11 mouse cellular contexts compared by ENCODE assay signal in genomic region chr14:25666668-25667376, GRCm38 (mm10). TPM values are rescaled to one million over a fixed set of nuclear protein-coding genes. Genes with fewer than 3 reads are reported as not detected.
DNase-seq lines count a peak whose midpoint lies in the region; ATAC-seq and TF ChIP-seq lines count a peak whose summit lies in the region.
"Had no signal": no experiment of that assay in that cellular context is flagged by ENCODE, and none has a peak within 500 bp of the region (broad histone marks: within the 10 kb centered on the region; RNA-seq: fewer than 3 reads in every experiment).

No protein-coding gene starts in this region.

- peak; percentile 12; the same call in 1 of the 2 replicates for ATAC-seq in liver, embryonic 13.5 days (ENCODE audit: low read depth)

- H3K27me3 ChIP-seq in MEL (ENCODE audit: control insufficient read depth in 1 of 2, insufficient read depth in 2 of 2, low read length in 2 of 2), result no peaks in the 10 kb centered on the region
- H3K27me3 ChIP-seq in liver, embryonic 13.5 days, result no peaks in the 10 kb centered on the region

- TF ChIP-seq RAD21 in MEL (IDR thresholded peaks at IDR 0.05; ENCODE audit: low read depth, low read length), result peak; percentile 46

- peak; percentile 15; the same call in 1 of the 2 replicates for TF ChIP-seq CTCF in lung, adult 2 months (IDR thresholded peaks at IDR 0.05; ENCODE audit: insufficient read depth, low read length)
- TF ChIP-seq CTCF in MEL (IDR thresholded peaks at IDR 0.05 in 2 of 3, conservative IDR thresholded peaks at IDR 0.05 in 1 of 3; ENCODE audit: control insufficient read depth in 1 of 3, insufficient read depth in 1 of 3, low read depth in 2 of 3, low read length in 3 of 3, poor library complexity in 1 of 3, severe bottlenecking in 1 of 3), result peak; percentile 19 to 71 (median 69); a peak in 4 of 6 replicates

- no peak overlapping the region for H3K27ac ChIP-seq in MEL (ENCODE audit: control insufficient read depth, low read depth, low read length)
- H3K27ac ChIP-seq in liver, embryonic 13.5 days, result peak overlapping the region; percentile 30

- H3K4me1 ChIP-seq in lung, adult 2 months (ENCODE audit: control insufficient read depth, insufficient read depth, low read length), result no peaks in the 10 kb centered on the region
- peaks cover 3 to 12% of the 10 kb centered on the region in 2 experiments for H3K4me1 ChIP-seq in MEL (ENCODE audit: control insufficient read depth in 1 of 2, insufficient read depth in 2 of 2, low read length in 2 of 2)
- peaks cover 15% of the 10 kb centered on the region for H3K4me1 ChIP-seq in liver, embryonic 13.5 days (replicated peaks)

- no peak for DNase-seq in lung, adult 2 months
- DNase-seq in lung, postnatal 25 days (ENCODE audit: low spot score), result no peak
- peak; percentile 54 for DNase-seq in MEL (ENCODE audit: low read depth, low spot score)
- DNase-seq in embryo, embryonic 10.5 days (ENCODE audit: low spot score), result peak; percentile 56
- DNase-seq in liver, embryonic 13.5 days, result no peak
- DNase-seq in urinary bladder, postnatal 10 days (ENCODE audit: low spot score), result no peak
- no peak for DNase-seq in frontal cortex, adult 2 months (ENCODE audit: extremely low spot score in 1 of 2, low spot score in 1 of 2)
- DNase-seq: adrenal gland, postnatal 36 days; cerebellum, postnatal 36 days; kidney, postnatal 25 days; lung, postnatal 10 days had no signal

- H3K36me3 ChIP-seq in MEL (ENCODE audit: control insufficient read depth in 1 of 2, insufficient read depth in 2 of 2, low read length in 2 of 2), result peaks cover 0 to 4% of the 10 kb centered on the region in 2 experiments; a peak in 2 of 4 replicates
- H3K36me3 ChIP-seq in liver, embryonic 13.5 days, result peaks cover 32% of the 10 kb centered on the region

- 0 out of 2 replicates have a peak overlapping the region, but pooled peaks have one; percentile 2 for H3K4me2 ChIP-seq in liver, embryonic 13.5 days

- H3K4me3 ChIP-seq in lung, adult 2 months (replicated peaks; ENCODE audit: extremely low read depth, low read depth, low read length), result no peak overlapping the region
- no peak overlapping the region for H3K4me3 ChIP-seq in MEL (ENCODE audit: control insufficient read depth in 1 of 2, insufficient read depth in 1 of 2, low read depth in 2 of 2, low read length in 2 of 2)
- H3K4me3 ChIP-seq in liver, embryonic 13.5 days (replicated peaks), result no peak overlapping the region

- TF ChIP-seq EP300 in MEL (IDR thresholded peaks at IDR 0.05; ENCODE audit: low read depth in 1 of 2, low read length in 2 of 2), result no peak

- no peaks in the 10 kb centered on the region for H3K79me2 ChIP-seq in MEL (ENCODE audit: control insufficient read depth, insufficient read depth, low read length, poor library complexity)

- no peak overlapping the region for H3K9ac ChIP-seq in MEL (ENCODE audit: control insufficient read depth, low read depth, low read length, poor library complexity, severe bottlenecking)
- H3K9ac ChIP-seq in liver, embryonic 13.5 days, result no peak overlapping the region

- no peaks in the 10 kb centered on the region for H3K9me3 ChIP-seq in MEL (replicated peaks; ENCODE audit: insufficient read depth, low read length)
- no peaks in the 10 kb centered on the region for H3K9me3 ChIP-seq in liver, embryonic 13.5 days (replicated peaks)

- WGBS in lung, adult 2 months, result 86% methylated on average over 2 of the region's 2 CpGs
- 64% methylated on average over 2 of the region's 2 CpGs for WGBS in liver, embryonic 13.5 days (ENCODE audit: insufficient replicate concordance)

- TF ChIP-seq POLR2A in lung, adult 2 months (IDR thresholded peaks at IDR 0.05; ENCODE audit: borderline replicate concordance, extremely low read depth, low read depth, low read length), result no peak
- TF ChIP-seq POLR2A in MEL (IDR thresholded peaks at IDR 0.05; ENCODE audit: control insufficient read depth in 1 of 2, insufficient read depth in 1 of 2, low read depth in 1 of 2, low read length in 2 of 2, poor library complexity in 1 of 2), result no peak

TF ChIP-seq in MEL, 35 proteins besides CTCF, POLR2A, EP300 and RAD21:
- TF ChIP-seq SMC3 (IDR thresholded peaks at IDR 0.05; ENCODE audit: low read depth, low read length), result peak; percentile 66
- TF ChIP-seq ZC3H11A (IDR thresholded peaks at IDR 0.05; ENCODE audit: low read depth, low read length), result peak; percentile 31; the same call in 1 of the 2 replicates
- 0 out of 2 replicates have a peak, but pooled peaks have one; percentile 25 for TF ChIP-seq TBP (IDR thresholded peaks at IDR 0.05; ENCODE audit: low read depth, low read length)
- no peak for TF ChIP-seq BHLHE40 (IDR thresholded peaks at IDR 0.05; ENCODE audit: borderline replicate concordance, low read depth, low read length)
- no peak for TF ChIP-seq ZMIZ1 (IDR thresholded peaks at IDR 0.05; ENCODE audit: low read depth, low read length)
- peak; percentile 87; the same call in 1 of the 2 replicates for TF ChIP-seq MYC (IDR thresholded peaks at IDR 0.05; ENCODE audit: low read depth, low read length)

RNA-seq across cellular contexts. Expression of gene Ppif, which starts 27.1 kb away (rescaled TPM):
- 28.9 and 32.4 TPM in 2 replicates for polyA plus RNA-seq in lung, adult 2 months (2012; rRNA removed)
- total RNA-seq in MEL (2012; rRNA removed), result 56.3 and 71.0 TPM in 2 replicates
- polyA plus RNA-seq in MEL (2012; ENCODE audit: insufficient read depth in 1 of 2, insufficient read length in 2 of 2, low read depth in 1 of 2, low replicate concordance in 2 of 2, missing spikeins in 1 of 2), result 100 to 1,000 TPM; 127 to 128 TPM
- polyA plus RNA-seq in liver, embryonic 13.5 days (2015; fragmentation: Nextera tagmentation; extraction: Ambion mirVana), result 37.8 and 52.3 TPM in 2 replicates
- polyA plus RNA-seq in frontal cortex, adult 2 months (2012; rRNA removed), result 48.2 and 56.4 TPM in 2 replicates

Comparison
In these comparisons a context has a peak if more than half of its experiments do, and no peak if none do; other contexts are left out.
1. DNase-seq: peak in MEL (single experiment) and embryo, embryonic 10.5 days (single experiment); none in lung, adult 2 months (single experiment), lung, postnatal 25 days (single experiment), liver, embryonic 13.5 days (single experiment), urinary bladder, postnatal 10 days (single experiment) and frontal cortex, adult 2 months (0 of 2).